Mouse (Mus musculus): Measurements from ENCODE around the gene Smpd4. TPM values are rescaled to one million over a fixed set of nuclear protein-coding genes. Genes with fewer than 3 reads are reported as not detected.
A peak's percentile ranks its signal among the peaks of the same experiment; 100 is the strongest.
"Not testable (repeated sequence)": the region's sequence is repeated elsewhere in the genome, so short reads cannot be mapped to it uniquely, and the experiment has no call there.

Gene Smpd4
- polyA plus RNA-seq, 2 experiments: 18.8 to 28.8 TPM

- TF ChIP-seq EP300 (IDR thresholded peaks at IDR 0.05; ENCODE audit: low read depth) (no peak), CTCF (IDR thresholded peaks at IDR 0.05; ENCODE audit: low read depth) (no peak)
- H3K9ac ChIP-seq (replicated peaks): no peak overlapping the region
- 48% methylated on average over 4 of the region's 4 CpGs for WGBS (ENCODE audit: insufficient replicate concordance)
- no peak overlapping the region for H3K27ac ChIP-seq
- no peak overlapping the region for H3K4me2 ChIP-seq (ENCODE audit: low read depth)
- H3K4me1 ChIP-seq (replicated peaks; ENCODE audit: control insufficient read depth in 2 of 2, insufficient read depth in 2 of 2, low read length in 1 of 2): no peaks in the 10 kb centered on the region
- H3K9me3 ChIP-seq (ENCODE audit: control insufficient read depth, low read length): no peaks in the 10 kb centered on the region
- no peak overlapping the region for H3K4me3 ChIP-seq (ENCODE audit: insufficient read depth in 1 of 2, low read depth in 2 of 2, low read length in 2 of 2)
- no peak for ATAC-seq (ENCODE audit: insufficient read depth)
- H3K27me3 ChIP-seq (ENCODE audit: control insufficient read depth, insufficient read depth, low read length): no peaks in the 10 kb centered on the region
- no peaks in the 10 kb centered on the region for H3K36me3 ChIP-seq (replicated peaks; ENCODE audit: control insufficient read depth, insufficient read depth, low read depth)
- DNase-seq (ENCODE audit: low read depth in 3 of 3, low spot score in 3 of 3): no peak
Observed at GRCm38 (mm10) chr16:17611383-17611782, 7.8 kb upstream of the Smpd4 start.

GRCm38 (mm10) chr16:17614740-17615139, 4.4 kb upstream of the Smpd4 start:
- H3K27ac ChIP-seq; H3K36me3 ChIP-seq (replicated peaks; ENCODE audit: control insufficient read depth, insufficient read depth, low read depth); H3K4me2 ChIP-seq (ENCODE audit: low read depth); H3K4me3 ChIP-seq (ENCODE audit: insufficient read depth in 1 of 2, low read depth in 2 of 2, low read length in 2 of 2); DNase-seq (ENCODE audit: low read depth in 3 of 3, low spot score in 3 of 3); H3K9me3 ChIP-seq (ENCODE audit: control insufficient read depth, low read length); ATAC-seq (ENCODE audit: insufficient read depth); H3K4me1 ChIP-seq (replicated peaks; ENCODE audit: control insufficient read depth in 2 of 2, insufficient read depth in 2 of 2, low read length in 1 of 2); H3K9ac ChIP-seq (replicated peaks); H3K27me3 ChIP-seq (ENCODE audit: control insufficient read depth, insufficient read depth, low read length): not testable (repeated sequence)
- TF ChIP-seq CTCF (IDR thresholded peaks at IDR 0.05; ENCODE audit: low read depth): peak; percentile 68
- WGBS (ENCODE audit: insufficient replicate concordance): 71% methylated on average over 6 of the region's 6 CpGs

GRCm38 (mm10) chr16:17616212-17616611, 2.9 kb upstream of the Smpd4 start:
- no peak for ATAC-seq (ENCODE audit: insufficient read depth)
- no peaks in the 10 kb centered on the region for H3K9me3 ChIP-seq (ENCODE audit: control insufficient read depth, low read length)
- H3K4me2 ChIP-seq (ENCODE audit: low read depth): no peak overlapping the region
- DNase-seq (ENCODE audit: low read depth in 3 of 3, low spot score in 3 of 3): no peak
- WGBS (ENCODE audit: insufficient replicate concordance): 51% methylated on average over 5 of the region's 5 CpGs
- H3K27me3 ChIP-seq (ENCODE audit: control insufficient read depth, insufficient read depth, low read length): no peaks in the 10 kb centered on the region
- no peak overlapping the region for H3K9ac ChIP-seq (replicated peaks)
- no peak overlapping the region for H3K4me3 ChIP-seq (ENCODE audit: insufficient read depth in 1 of 2, low read depth in 2 of 2, low read length in 2 of 2)
- H3K27ac ChIP-seq: no peak overlapping the region
- peaks cover 7 to 13% of the 10 kb centered on the region in 2 experiments for H3K4me1 ChIP-seq (replicated peaks; ENCODE audit: control insufficient read depth in 2 of 2, insufficient read depth in 2 of 2, low read length in 1 of 2)
- H3K36me3 ChIP-seq (replicated peaks; ENCODE audit: control insufficient read depth, insufficient read depth, low read depth): no peaks in the 10 kb centered on the region
- TF ChIP-seq CTCF (IDR thresholded peaks at IDR 0.05; ENCODE audit: low read depth): no peak
- TF ChIP-seq EP300 (IDR thresholded peaks at IDR 0.05; ENCODE audit: low read depth): no peak

DNA sequence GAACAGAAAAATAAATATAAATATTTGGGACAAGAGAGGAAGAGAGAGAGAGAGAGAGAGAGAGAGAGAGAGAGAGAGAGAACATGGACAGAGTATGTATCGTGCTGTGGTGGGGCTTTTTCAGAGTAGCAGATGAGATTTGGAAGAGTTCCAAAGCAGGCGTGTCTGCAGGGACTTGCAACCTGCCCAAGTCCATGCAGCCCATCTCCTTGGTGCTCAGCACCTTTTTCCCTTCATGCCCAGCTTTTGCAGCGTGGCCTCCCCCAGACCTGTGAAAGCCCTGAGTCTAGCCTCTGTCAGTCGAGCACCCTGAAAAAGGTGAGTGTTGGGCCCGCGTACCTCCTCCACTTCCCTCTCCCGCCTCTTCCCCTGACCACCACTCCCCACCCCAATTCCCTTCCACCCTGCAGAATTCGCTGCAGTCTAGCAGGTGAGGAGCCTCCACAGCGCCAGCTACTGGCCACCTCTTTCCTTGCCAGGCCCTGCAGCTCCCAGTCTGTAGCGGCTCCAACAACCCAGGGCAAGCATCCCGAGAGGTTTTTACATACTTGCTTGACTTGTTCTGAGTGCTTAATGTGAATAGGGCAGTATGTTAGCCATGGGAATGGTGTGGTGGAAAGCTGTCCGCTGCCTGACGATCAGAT, 1.1 kb upstream of the Smpd4 start:
- DNase-seq (ENCODE audit: low read depth in 3 of 3, low spot score in 3 of 3) (peak in 1 of 3 experiments; percentile 53), ATAC-seq (ENCODE audit: insufficient read depth) (peak; percentile 63)
- Histone ChIP-seq H3K9me3 (ENCODE audit: control insufficient read depth, low read length) (no peaks in the 10 kb centered on the region), H3K4me3 (ENCODE audit: insufficient read depth in 1 of 2, low read depth in 2 of 2, low read length in 2 of 2) (no peak overlapping the region), H3K9ac (replicated peaks) (no peak overlapping the region), H3K27ac (no peak overlapping the region), H3K36me3 (replicated peaks; ENCODE audit: control insufficient read depth, insufficient read depth, low read depth) (peaks cover 12% of the 10 kb centered on the region), H3K4me2 (ENCODE audit: low read depth) (peak overlapping the region; percentile 37), H3K27me3 (ENCODE audit: control insufficient read depth, insufficient read depth, low read length) (no peaks in the 10 kb centered on the region), H3K4me1 (replicated peaks; ENCODE audit: control insufficient read depth in 2 of 2, insufficient read depth in 2 of 2, low read length in 1 of 2) (peaks cover 7 to 13% of the 10 kb centered on the region in 2 experiments)
- TF ChIP-seq EP300 (IDR thresholded peaks at IDR 0.05; ENCODE audit: low read depth) (no peak), CTCF (IDR thresholded peaks at IDR 0.05; ENCODE audit: low read depth) (peak; percentile 96)
- 20% methylated on average over 13 of the region's 13 CpGs for WGBS (ENCODE audit: insufficient replicate concordance)

GRCm38 (mm10) chr16:17621936-17622335, 2.8 kb downstream of the Smpd4 start:
- no peak overlapping the region for H3K4me2 ChIP-seq (ENCODE audit: low read depth)
- WGBS (ENCODE audit: insufficient replicate concordance): 88% methylated on average over 1 of the region's 1 CpGs
- H3K27me3 ChIP-seq (ENCODE audit: control insufficient read depth, insufficient read depth, low read length): no peaks in the 10 kb centered on the region
- peaks cover 38% of the 10 kb centered on the region for H3K36me3 ChIP-seq (replicated peaks; ENCODE audit: control insufficient read depth, insufficient read depth, low read depth)
- ATAC-seq (ENCODE audit: insufficient read depth) (no peak), DNase-seq (ENCODE audit: low read depth in 3 of 3, low spot score in 3 of 3) (no peak)
- H3K27ac ChIP-seq: no peak overlapping the region
- no peak overlapping the region for H3K4me3 ChIP-seq (ENCODE audit: insufficient read depth in 1 of 2, low read depth in 2 of 2, low read length in 2 of 2)
- H3K4me1 ChIP-seq (replicated peaks; ENCODE audit: control insufficient read depth in 2 of 2, insufficient read depth in 2 of 2, low read length in 1 of 2): peaks cover 7 to 13% of the 10 kb centered on the region in 2 experiments
- no peaks in the 10 kb centered on the region for H3K9me3 ChIP-seq (ENCODE audit: control insufficient read depth, low read length)
- no peak overlapping the region for H3K9ac ChIP-seq (replicated peaks)
- no peak for TF ChIP-seq CTCF (IDR thresholded peaks at IDR 0.05; ENCODE audit: low read depth)
- no peak for TF ChIP-seq EP300 (IDR thresholded peaks at IDR 0.05; ENCODE audit: low read depth)
